Mouse (Mus musculus): ENCODE measurements at regions not wholly inside any gene's neighbourhood (a gene's known extent, or its start where the extent isn't known, plus 50 kb on each side); places are given as distances from the start of the nearest gene placed in this dataset.

- DNase-seq (ENCODE audit: low spot score in 2 of 2): no peak
Observed at GRCm38 (mm10) chr7:58557535-58557934, 98.4 kb upstream of the Atp10a start.

GRCm38 (mm10) chr7:58568807-58569206 lies 87.2 kb upstream of the Atp10a start:
- no peak for DNase-seq (ENCODE audit: low spot score in 2 of 2)

GRCm38 (mm10) chr7:58584241-58584820 lies 71.6 kb upstream of the Atp10a start:
- DNase-seq (ENCODE audit: low spot score in 2 of 2): peak; percentile 16 to 25

GRCm38 (mm10) chr7:58585626-58586256 lies 70.2 kb upstream of the Atp10a start:
- DNase-seq (ENCODE audit: low spot score in 2 of 2): no peak

- no peak for DNase-seq (ENCODE audit: low spot score in 2 of 2)
Observed at GRCm38 (mm10) chr7:58595951-58596350, 60.0 kb upstream of the Atp10a start.

Data from urinary bladder, adult 18-20 months (tissue).